Mouse (Mus musculus) G1E (cell line): ENCODE measurements around the gene Asic4.

ENCODE experiments used
- CTCF ChIP-seq: IDR thresholded peaks from 2 replicates; pipeline ENCODE4 v1.5.1; 2012; ENCODE audit warnings: low read depth, low read length, inconsistent platforms, mixed read lengths
- GATA1 ChIP-seq: IDR thresholded peaks from 2 replicates; pipeline ENCODE4 v1.6.1; 2012; ENCODE audit warnings: borderline replicate concordance, low read length, inconsistent platforms, mixed read lengths
- GATA2 ChIP-seq: IDR thresholded peaks from 2 replicates; pipeline ENCODE4 v1.6.1; 2012; ENCODE audit warnings: low read depth, low read length, inconsistent platforms, borderline replicate concordance

- TF ChIP-seq CTCF (no peak), GATA1 (no peak), GATA2 (no peak)
Observed at GRCm38 (mm10) chr1:75498897-75499296, 48.7 kb downstream of the Asic4 start.
